Mouse (Mus musculus) kidney, postnatal 4 days (tissue): ENCODE measurements around the gene Tedc1.

ENCODE experiments used
- DNase-seq, 2 experiments: peaks; one replicate each; pipeline ENCODE4 v3.0.0; 2021; ENCODE audit warnings: mixed read lengths in 2 of 2

Gene Tedc1

DNA sequence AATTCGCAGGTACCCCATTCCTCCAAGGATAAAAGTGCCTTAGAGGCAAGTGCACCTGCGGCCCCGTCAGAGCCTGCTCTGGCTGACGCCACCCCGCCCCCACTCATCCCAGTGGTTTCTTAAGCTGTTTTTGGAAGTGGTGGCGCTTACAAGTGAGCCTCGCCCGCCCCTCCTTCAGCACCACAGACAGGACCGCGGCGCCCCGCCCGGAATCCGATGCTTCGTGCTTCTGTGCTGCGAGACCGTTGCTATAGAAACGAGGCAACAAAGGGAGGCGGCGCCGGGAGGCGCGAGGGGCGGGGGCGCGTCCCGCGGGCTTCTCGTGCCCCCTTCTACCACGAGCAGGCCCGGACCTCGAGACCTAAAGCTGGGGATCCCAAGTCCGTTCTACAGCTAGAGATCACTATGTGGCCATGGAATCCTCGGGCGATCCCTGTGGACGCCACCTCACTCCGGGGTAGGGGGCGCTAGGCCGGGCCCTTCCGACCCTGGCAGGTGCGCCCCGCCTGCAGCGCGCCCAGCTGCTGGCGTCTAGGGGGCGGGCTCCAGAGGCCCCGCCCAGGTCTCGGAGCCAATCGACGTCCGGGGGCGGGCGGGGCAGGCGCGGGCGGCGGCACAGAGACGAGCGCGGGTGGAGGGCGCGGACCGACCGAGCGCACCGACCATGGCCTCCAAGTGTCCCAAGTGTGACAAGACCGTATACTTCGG is 16.2 kb upstream of the Tedc1 start, which contains the start of gene Crip2:
TSS of gene Crip2 (plus strand) at position 329 of the 708 bp plus-strand sequence.
- DNase-seq, result peak; percentile 89 to 94

DNA sequence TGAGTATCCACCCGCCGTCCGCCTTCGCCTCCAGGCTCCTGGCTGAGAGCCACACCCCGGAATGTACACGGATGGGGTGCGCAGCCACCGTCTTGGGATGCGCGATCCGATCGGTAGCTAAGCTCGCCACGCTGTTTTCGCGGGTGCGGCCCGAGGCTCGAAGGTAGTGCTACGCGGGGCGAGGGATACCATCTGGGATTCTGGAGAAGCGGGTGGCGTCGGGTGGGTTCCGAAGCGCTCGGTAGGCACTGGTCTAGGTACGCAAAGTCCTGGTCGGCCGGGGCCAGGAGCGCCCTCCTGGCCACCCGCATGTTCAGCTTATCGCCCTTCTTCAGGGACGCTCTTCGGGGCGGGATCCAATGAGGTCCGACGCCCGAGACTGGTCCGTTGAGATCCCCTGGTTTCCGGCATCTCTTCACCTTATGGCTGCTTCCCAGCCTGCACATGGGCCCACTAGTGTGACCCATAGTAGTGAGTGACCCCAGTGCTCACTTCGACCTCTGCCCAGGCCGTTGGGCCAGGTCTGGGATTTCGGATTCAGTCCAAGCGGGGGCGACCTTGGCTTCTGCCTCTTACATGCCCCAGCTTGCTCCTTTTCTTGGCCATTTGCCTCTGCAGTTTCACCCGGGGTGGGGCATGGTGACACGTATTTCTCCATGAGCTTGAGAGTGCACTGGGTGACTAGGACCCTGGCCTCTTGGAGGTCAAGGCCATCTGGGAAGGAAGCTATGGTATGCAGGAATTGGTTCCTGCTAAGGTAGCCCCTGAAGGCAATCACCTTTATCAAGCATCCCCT is 15.4 kb upstream of the Tedc1 start:
- peak; percentile 42 to 50 for DNase-seq

DNA sequence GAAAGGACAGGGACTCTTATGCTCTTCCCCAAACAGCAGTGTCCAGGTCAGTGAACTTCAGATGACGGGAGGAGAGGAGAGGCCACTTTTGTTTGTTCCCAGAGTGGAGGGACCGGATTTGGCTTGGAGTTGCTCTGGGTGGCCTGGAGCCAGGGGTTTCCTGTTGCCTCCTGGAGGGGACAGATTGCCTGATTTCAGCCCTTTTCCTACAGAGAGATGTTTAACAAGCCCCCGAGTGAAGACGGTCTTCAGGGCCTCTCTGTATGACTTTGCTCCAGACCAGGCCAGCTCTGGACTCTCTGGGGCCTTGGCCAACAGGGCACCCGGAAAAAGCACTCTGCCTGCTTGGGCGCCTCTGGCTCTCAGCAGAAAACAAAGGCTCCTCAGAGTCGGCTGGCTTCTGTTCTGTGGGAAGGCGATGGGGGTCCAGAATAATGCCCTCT is 14.7 kb upstream of the Tedc1 start:
- DNase-seq, result peak; percentile 69 to 71

DNA sequence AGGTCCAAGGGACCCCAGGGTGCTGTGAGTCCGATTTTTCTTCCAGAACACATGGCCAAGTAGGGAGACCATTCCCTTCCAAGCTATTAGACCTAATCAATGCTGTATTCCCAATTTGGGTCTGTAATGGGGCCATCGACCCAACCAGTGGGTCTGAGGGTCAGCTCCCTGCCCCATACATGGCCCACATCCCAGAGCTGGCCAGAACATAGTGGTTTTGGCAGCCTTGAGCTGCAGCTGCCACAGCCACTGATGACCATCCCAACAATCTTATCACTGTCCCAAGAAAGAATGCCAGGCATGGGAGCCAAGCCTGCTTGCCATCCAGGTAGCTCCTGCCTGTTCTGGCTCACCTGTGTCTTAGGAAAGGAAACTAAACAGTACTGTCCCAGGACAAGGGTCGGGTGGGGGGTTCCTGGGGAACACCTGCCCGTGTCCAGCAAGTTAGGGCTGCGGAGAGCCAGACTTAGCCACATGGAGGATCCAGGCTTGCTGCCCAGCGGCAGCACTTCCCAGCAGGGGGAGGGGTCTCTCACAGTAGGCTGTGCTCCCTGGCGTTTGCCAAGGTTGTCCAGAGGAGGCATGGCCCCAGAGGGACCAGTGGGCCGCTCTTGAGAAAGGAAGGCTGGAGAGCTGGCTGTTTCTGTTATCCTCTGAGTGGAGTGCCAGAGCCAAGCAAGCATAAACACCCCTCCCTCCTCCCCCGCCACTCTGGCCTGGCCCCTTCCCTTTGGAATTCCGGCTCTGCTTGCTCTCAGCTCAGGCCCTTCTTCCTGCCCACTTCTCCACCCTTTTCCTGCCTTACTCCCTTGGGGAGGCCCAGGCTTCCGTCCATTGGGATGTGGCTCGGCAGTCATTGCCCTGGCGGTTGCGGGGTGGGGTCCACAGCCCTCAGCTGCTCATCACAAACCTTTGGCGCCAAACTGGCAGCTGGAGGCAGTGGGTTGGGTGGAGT is 13.9 kb upstream of the Tedc1 start:
- DNase-seq, result peak; percentile 83 to 90

DNA sequence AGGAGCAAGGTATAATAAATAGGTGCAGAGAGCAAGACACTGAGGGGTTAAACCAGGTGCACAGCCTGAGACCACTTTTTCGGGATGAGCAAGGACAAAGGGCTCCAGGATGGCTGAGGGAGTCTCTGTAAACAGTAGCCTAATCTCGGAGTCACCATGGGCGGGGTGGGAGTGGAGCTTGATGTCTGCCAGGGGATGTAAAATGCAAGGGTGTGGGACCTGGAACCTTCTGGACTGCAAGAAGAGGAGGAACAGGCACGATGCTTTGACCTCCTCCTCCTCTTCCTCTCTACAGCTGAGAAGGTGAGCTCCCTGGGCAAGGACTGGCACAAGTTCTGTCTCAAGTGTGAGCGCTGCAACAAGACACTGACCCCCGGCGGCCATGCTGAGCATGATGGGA is 13.1 kb upstream of the Tedc1 start:
- DNase-seq, result peak; percentile 28 to 40

DNA sequence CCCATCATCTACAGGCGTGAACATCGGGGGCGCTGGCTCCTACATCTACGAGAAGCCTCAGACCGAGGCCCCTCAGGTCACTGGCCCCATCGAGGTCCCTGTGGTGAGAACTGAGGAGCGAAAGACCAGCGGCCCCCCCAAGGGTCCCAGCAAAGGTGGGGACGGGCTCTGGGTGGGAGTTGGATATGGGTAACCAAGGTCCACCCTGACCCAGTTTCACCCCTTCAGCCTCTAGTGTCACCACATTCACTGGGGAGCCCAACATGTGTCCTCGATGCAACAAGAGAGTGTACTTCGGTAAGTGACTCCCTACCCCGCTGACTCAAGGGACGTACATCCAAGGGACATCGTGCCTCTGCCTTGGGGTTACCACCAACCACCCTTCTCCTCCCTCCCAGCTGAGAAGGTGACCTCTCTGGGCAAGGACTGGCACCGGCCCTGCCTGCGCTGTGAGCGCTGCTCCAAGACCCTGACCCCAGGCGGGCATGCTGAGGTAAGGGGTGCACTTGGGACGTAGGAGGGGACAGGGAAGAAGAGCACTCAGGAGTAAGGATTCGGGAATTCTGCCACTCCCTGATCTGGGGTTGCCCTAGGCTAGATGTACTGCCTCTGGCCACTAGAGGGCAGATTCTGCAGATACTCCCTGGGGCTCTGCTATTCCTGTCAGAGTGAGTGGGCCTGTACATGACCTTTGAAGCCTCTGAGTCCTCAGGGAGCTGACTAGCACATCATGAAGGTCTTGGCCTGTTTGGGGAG is 12.0 kb upstream of the Tedc1 start:
- DNase-seq, result peak; percentile 49 to 63

DNA sequence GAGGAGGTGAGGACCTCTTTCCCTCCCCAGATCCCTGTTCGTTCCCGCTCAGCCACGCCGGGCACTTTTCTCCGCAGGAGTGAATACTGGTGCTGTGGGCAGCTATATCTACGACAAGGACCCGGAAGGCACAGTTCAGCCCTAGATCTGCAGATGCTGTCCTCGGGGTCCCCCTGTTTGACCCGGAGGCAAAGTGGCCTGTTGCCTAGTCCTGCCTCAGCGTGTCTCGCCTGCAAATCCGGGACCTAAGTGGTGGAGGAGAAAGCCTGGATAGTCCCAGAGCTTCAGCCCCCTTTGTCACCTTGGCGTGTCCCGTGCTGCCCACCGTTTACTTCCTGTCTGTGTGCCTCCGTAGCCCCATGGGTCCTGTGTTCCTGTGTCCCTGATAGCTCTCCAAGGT is 11.3 kb upstream of the Tedc1 start:
- no peak for DNase-seq

DNA sequence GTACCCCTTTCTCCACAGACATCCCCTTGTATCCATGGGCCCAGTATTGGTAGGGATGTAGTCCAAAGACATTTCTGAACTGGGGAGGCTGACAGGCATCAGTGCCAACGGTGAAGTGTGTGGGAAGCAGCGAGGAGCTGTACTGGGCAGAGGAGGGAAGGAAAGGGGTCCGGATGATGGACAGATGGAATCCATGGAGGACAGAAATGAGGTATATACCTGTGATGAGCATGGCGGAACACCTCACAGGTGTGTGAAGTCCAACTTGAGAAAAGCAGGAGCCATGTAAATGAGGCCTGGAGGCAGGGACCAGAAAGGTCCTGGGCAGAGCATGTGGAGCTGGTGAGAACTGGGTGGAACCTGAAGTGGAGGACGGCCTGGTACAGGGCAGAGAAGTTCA is 10.6 kb upstream of the Tedc1 start:
- no peak for DNase-seq

DNA sequence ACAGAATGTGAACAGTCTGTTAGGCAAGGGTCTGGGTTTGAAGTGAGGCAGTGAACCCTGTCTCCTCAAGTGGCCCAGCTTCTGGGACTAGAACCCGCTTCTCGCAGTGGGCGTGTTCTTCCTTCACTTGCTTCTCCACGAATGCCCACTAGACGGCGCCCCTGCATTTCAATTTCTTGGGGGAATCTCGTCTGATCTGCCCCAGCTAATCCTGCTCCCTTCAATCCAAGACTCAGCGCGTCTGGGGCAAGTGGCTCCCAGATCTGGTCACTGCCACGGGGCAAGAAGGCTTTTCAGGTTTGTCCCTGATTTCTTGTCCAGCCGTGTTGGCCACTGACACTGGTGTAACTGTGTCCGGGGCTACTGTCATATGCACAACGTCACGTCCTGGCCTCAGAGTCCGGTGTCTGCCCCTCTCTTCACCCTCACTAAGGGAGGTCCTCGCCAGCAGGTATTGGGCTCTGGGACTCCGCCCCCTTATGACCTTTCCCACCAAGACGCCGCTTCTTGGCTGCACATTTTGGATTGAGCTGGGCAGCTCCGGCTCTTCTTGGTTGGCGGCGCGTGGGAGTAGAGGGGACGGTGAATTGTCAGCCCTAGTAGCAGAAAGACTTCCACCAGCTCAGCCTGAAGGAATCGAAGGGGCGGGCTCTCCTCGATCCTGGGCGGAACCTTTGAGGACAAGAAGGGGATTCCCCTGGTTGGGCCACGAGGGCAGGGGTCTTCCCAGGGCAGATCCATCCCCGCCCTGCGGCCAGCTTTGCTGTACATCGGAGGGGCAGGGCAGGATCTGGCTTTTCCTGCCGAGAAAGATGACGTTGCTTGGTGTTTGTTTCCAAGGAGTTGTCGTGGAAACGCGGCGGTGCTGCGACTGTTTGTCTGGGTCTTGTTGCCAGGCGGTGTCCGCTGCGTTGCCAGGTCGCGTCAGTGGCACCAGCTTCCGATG is 9.8 kb upstream of the Tedc1 start, which contains the start of gene Crip1:
TSS of gene Crip1 (plus strand) at position 205 of the 946 bp plus-strand sequence.
- peak; percentile 91 to 92 for DNase-seq

DNA sequence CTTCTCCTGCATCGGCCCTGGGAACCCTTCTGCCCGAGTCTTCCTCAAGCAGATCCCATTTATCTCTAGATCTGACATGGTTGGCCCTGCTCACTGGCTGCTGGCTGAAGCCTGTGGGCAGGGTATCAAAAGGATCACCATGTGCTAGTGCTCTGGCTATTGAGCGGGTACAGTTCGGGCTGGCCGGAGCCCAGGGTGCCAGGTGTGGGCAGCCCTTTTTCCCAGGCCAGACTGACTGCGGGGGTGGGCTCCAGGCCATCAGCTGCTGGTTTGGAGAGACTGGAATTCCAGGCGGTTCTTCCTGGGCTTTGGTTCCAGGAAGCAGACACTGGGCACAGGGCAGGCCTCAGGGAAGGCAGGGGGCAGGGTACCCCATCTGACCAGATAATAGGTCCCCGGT is 8.7 kb upstream of the Tedc1 start:
- DNase-seq, result no peak

DNA sequence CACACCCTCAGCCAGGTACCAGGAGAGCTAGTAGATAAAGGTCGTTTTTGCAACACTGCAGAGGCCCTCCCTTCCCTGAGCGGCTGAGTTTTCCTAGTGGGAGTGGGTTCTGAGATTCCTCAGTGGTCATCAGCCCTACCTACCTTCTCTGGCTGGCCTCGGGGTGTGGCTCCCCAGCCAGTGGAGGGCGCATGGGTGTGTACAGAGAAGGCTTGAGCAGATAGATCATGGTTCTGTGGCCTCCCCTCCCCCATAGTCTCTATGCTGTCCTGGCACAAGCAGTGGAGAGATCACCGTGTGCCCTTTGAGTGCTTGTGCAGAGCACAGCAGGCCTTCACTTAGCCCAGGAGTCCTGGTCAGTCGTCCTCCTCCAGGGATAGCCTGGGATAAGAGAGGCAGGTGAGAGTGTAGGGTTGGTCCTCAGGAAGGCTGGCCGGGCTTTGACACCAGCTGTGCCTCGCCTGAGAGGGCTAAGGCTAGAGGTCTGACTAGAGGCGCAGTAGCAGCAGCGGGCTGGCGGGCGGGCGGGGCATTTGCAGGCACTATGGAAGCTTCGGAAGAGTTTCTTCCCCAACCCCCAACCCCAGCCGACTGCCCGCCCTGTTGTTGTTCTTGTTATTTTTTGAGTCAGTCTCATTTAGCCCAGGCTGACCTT is 7.7 kb upstream of the Tedc1 start:
- peak; percentile 49 to 68 for DNase-seq

DNA sequence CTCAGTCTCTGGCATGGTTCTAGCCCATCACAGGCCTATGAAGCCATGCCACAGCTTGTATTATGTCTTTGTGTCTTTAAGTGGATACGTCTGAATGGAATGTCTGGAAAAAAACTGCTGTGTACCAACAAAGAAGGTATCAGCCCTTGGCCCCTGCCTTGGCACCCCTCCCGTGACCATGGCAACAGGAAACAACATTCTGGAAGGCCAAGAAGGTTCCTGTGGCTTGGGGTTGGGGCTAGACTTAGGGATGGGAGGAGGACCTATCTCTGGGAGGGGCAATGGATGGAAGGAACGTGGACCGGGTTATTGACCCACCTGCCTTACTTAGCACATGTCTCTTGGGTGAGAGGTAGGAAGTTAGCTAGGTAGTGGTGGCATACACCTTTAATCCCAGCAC is 6.9 kb upstream of the Tedc1 start:
- DNase-seq, result peak; percentile 43 to 62

DNA sequence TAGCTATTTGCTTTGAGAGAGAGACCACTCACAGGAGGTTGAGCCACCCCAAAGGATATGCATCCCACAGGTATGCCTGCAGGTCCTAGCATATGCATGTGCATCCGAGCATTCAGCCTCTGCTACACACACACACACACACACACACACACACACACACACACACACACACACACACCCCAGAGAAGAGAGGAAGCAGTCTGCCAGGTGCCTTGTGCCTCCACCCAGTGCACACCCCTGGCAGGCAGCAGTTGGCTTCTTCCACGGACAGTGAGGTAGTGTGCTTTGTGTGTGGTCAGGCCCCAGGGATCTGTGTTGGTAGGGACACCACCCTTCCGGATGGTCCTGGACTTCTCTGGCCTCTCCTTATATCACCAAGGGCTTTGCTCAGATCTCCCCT is 6.3 kb upstream of the Tedc1 start:
- no peak for DNase-seq

DNA sequence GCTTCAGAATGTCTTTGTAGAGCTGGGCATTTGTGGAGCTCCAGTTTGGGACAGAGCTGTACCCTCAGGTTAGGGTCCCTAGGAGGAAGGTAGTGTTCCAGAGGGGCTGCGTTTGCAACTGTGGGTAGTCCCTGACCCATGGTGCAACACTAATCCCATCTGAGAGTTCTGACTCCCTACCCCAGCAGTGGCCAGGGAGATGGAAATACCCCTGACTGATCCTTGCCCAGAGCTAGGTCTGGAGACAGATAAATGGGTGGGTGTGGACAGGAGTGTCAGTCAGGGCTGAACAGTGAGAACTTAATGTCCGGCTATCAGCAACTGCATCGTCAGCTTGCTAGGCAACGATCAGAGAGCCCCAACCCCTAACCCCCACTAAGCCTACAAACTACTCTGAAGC is 5.6 kb upstream of the Tedc1 start:
- DNase-seq, result no peak

DNA sequence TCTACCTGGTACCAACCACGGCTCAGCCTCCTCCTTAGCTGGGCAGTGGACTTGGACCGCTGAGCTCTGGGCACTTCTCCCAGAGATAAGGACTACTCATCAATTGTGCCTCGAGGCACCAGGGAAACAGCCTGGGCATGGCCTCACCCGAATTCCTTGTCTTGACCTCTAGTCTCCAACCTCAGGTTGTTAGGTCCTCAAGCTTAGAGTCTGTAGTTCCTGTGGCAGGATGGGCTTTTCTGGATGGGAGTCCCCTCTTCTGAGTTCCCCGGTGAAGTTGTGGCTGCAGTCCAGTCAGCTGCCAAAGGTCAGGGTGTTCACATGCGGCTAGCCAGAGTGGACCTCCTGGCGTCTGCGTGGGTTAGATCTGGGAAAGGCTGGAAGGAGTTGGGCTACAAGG is 5.2 kb upstream of the Tedc1 start:
- DNase-seq, result peak in 1 of 2 experiments; percentile 38

DNA sequence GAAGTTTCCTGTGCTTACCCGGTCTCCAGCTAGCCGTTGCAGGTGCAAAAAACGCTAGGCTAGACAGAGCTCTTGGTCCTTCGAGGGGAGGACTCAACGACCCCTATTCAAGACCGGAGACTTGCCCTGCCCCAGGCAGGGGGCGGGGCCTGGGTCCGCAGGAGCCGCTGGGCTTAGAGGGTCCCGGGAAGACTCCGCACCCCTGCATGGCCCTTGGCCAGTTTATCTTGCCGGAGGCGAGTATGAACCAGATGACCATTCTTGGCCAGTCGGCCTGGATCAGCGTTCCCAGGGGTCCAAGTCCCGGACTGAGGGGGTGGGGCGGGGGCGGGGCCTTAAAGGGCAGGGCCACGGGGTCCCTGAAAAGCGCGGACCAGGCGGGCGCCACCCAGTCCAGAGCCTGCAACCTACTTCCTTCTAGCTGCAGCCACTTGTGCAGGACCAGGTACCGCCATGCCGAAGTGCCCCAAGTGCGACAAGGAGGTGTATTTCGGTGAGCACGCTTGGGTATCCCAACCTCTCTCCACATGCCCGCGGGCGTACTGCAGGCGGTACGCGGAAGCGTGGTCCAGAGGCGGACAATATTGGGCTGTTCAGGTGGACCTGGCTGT is 4.5 kb upstream of the Tedc1 start:
- DNase-seq, result peak; percentile 62 to 75

DNA sequence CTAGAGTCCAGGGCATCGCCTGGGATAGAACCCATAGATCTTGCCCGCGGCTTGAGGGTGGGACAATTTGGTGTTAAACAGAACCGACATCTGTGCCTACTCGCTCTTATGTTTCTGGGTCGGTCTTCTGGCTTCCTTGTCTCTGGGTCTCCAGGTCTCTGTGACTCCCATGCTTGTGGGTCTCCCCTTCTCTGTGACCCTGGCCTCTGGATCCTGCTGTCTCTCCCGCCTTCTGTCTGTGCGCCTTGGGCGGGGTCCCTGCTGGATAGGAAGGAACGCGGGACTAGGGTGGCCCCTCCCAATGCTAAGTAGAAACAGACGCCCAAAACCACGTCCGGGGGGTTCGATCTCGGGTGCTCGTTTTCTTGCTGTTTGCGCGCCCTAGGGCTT is 4.0 kb upstream of the Tedc1 start:
- peak; percentile 31 to 40 for DNase-seq

DNA sequence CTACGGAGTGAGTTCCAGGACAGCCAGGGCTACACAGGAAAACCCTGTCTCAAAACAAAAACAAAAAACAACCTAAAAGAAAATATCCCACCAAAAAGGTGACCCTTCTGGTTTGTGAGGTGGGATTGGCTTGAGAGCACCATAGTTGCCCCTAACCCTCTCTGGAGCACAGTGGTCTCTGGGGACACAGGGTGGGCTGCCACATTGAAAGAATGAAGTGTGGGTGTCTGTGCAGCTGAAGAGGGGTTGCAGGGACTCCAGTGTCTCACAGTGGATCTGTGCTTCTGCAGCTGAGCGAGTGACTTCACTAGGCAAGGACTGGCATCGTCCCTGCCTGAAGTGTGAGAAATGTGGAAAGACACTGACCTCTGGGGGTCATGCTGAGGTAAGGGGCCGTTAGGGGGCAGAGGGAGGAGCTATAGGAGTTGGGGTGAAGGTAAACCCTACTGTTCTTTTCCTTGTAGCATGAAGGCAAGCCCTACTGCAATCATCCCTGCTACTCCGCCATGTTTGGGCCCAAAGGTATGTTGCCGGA is 3.2 kb upstream of the Tedc1 start:
- no peak for DNase-seq

DNA sequence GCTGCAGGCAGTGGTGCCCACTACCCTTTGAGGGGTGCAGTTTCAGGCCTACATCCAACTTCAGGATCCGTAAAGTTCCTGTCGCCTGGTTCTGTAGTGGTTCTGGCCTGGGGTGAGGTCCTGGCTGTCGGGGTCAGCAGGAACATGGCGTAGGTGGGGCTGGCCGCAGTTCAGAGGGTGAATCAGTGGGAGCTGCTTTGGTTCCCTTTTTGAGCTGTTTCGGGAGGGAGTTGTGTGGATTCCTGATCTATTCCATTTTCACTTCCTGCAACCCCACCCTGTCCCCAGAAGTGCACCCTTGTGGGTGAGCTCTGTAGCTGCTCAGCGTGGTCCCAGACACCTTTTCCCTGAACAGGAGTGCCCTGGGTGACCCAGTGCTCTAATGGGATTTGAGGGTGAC is 2.2 kb upstream of the Tedc1 start:
- no peak for DNase-seq

DNA sequence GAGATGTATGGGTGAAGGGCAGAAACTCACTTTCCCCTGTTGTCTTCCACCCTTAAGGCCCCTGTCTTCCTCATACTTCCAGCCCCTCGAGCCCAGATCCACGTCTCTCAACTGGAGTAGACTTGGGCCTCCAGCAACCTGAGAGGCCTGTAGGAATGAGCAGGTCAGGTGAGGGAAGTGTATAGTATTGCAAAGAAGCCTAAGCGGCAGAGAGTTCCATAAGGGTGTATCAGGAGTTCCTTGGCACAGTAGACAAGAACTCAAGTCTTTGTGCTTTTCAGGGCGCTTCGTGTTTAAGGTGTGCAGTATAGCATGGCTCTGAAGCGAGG is 1.5 kb upstream of the Tedc1 start:
- no peak for DNase-seq
